Mouse (Mus musculus) G1E (cell line): ENCODE results near the gene Emilin1.
A peak's percentile ranks its signal among the peaks of the same experiment; 100 is the strongest.

Source experiments
- CTCF ChIP-seq: IDR thresholded peaks from 2 replicates; pipeline ENCODE4 v1.5.1; 2012; ENCODE audit warnings: low read depth, low read length, inconsistent platforms, mixed read lengths
- GATA1 ChIP-seq: IDR thresholded peaks from 2 replicates; pipeline ENCODE4 v1.6.1; 2012; ENCODE audit warnings: borderline replicate concordance, low read length, inconsistent platforms, mixed read lengths
- GATA2 ChIP-seq: IDR thresholded peaks from 2 replicates; pipeline ENCODE4 v1.6.1; 2012; ENCODE audit warnings: low read depth, low read length, inconsistent platforms, borderline replicate concordance
- TAL1 ChIP-seq: conservative IDR thresholded peaks from 2 replicates; pipeline ENCODE4 v1.6.1; 2012; ENCODE audit warnings: low read depth, low read length, inconsistent platforms, mixed read lengths

DNA sequence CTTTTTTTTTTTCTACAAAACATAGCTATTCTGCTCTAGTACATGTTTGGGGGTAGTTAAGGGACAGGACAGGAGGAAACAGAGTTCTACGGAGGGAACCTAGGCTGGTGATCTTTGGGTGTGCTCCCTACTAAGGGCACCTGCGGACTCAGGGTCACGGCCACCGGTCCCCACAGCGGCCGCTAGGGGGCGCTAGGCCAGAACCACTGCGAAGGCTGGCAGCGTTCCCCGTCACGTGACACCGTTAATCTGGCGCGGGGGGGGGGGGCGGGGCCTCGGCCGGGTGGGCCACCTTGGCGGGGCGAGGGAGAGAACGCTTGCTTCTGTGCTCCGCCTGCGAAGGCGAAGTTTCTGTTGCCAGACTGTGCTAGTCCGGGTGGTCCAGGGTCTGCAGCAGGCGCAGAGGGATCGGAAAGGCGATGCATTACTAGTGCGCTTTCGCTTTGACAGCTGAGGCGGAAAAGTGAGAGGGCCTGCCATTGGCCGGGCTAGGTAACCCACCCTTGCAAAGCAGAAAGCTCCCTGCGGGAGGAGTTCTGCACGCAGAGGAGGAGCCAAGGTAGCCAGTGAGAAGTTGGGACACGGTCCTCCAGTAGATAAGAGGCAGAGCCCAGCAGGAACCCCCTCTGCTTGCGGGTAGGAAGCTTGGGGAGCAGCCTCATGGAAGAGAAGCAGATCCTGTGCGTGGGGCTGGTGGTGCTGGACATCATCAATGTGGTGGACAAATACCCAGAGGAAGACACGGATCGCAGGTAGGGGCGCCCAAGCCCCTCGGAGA, 8.2 kb downstream of the Emilin1 start, which contains the start of gene Khk:
- TF ChIP-seq CTCF (peak; percentile 68), TAL1 (no peak), GATA1 (no peak), GATA2 (no peak)
